Mouse (Mus musculus): ENCODE results near the gene Il11. TPM values are rescaled to one million over a fixed set of nuclear protein-coding genes. Genes with fewer than 3 reads are reported as not detected.

Gene Il11
- total and polyA plus RNA-seq, 2 experiments from 2014 or later = 1.3 to 2.0 TPM

DNA sequence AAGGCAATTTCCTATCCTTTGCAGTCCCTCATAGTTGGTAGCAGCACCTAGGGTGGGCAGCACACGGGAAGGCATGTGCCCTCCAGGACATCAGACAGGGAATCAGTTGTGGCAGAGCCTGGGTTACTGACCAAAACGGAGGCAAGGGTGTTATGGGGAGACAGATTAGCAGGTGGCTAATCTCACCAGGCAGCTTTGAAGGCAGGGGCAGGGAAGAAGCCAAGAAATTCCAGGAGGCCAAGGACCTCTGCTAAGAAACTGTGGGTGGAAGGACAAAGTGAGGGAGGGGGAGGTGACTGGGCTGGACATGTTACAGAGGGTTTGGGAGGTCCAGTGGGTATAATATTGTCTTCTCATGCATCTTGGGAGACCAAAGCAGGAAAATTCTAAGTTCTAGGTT is 39.3 kb downstream of the Il11 start:
- no peak overlapping the region for H3K4me2 ChIP-seq (ENCODE audit: low read depth, low read length)
- no peak overlapping the region for H3K27ac ChIP-seq
- ATAC-seq (no peak), DNase-seq (ENCODE audit: low spot score) (no peak)
- H3K4me1 ChIP-seq (ENCODE audit: insufficient read depth, low read length) = peaks cover 22% of the 10 kb centered on the region
- no peak overlapping the region for H3K4me3 ChIP-seq (ENCODE audit: low read length)
- no peak overlapping the region for H3K9ac ChIP-seq (replicated peaks; ENCODE audit: low read length)
- TF ChIP-seq CTCF (IDR thresholded peaks at IDR 0.05; ENCODE audit: low read depth) = no peak
- WGBS = 72% methylated on average over 2 of the region's 2 CpGs
- H3K27me3 ChIP-seq (ENCODE audit: insufficient read depth, low read length) = no peaks in the 10 kb centered on the region
- no peaks in the 10 kb centered on the region for H3K9me3 ChIP-seq (ENCODE audit: low read length)
- H3K36me3 ChIP-seq (ENCODE audit: insufficient read depth, low read length) = no peaks in the 10 kb centered on the region

DNA sequence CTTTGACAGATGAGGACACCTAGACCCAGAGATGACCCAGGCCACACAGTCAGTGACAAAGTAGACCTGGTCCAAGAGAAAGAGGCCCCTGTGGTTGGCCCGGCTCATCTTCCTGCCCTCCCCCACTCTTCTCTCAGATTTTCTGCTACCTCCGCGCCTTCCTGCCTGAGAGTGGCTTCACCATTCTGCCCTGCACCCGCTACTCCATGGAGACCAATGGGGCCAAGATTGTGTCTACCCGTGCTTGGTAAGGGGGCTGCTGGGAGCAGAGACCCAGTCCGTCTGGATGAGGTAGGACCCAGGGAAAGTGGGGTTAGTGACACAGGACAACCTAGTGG is 40.2 kb downstream of the Il11 start:
- Histone ChIP-seq H3K9me3 (ENCODE audit: low read length) (no peaks in the 10 kb centered on the region), H3K27me3 (ENCODE audit: insufficient read depth, low read length) (no peaks in the 10 kb centered on the region), H3K4me2 (ENCODE audit: low read depth, low read length) (0 out of 2 replicates have a peak overlapping the region, but pooled peaks have one; percentile 3), H3K36me3 (ENCODE audit: insufficient read depth, low read length) (no peaks in the 10 kb centered on the region), H3K9ac (replicated peaks; ENCODE audit: low read length) (no peak overlapping the region), H3K4me3 (ENCODE audit: low read length) (no peak overlapping the region), H3K27ac (no peak overlapping the region), H3K4me1 (ENCODE audit: insufficient read depth, low read length) (peaks cover 22% of the 10 kb centered on the region)
- no peak for TF ChIP-seq CTCF (IDR thresholded peaks at IDR 0.05; ENCODE audit: low read depth)
- DNase-seq (ENCODE audit: low spot score) (no peak), ATAC-seq (no peak)
- 85% methylated on average over 6 of the region's 6 CpGs for WGBS

DNA sequence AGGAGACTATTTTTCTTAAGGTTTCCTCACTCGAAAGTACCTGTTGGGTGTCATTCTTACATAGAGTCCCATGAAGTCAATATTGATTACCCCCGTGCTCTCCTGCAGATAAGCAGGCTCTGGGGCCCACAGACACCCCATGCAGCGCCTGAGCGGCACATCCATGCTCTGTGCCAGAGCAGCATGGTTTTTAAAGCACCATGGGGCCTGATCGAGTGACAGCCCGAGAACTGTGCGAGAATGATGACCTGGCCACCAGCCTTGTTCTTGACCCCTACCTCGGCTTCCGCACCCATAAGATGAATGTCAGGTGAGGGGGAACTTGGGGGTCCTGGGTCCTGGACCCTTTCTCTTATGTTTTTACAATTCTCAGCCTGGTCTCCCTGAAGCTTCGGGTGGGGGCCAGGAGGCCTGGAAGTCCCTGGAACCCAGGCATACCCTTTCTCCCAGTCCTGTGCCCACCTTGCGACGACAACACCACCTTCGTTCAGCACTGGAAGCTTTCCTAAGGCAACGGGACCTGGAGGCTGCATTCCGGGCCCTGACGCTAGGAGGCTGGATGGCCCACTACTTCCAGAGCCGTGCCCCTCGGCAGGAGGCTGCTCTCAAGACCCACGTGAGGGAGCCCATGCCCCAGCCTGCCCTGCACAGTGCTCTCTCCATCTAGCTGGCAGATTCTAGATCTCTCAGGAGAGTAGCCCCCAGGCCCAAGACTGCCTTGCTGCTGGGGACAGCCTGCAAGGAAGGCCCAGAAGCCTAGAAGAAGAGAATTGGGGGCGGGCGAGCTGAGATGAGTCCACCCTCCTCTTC is 40.8 kb downstream of the Il11 start:
- no peak for TF ChIP-seq CTCF (IDR thresholded peaks at IDR 0.05; ENCODE audit: low read depth)
- Histone ChIP-seq H3K9me3 (ENCODE audit: low read length) (no peaks in the 10 kb centered on the region), H3K4me2 (ENCODE audit: low read depth, low read length) (peak overlapping the region; percentile 91), H3K27ac (peak overlapping the region; percentile 92; the same call in 1 of the 2 replicates), H3K9ac (replicated peaks; ENCODE audit: low read length) (no peak overlapping the region), H3K4me3 (ENCODE audit: low read length) (peak overlapping the region; percentile 74; the same call in 1 of the 2 replicates), H3K36me3 (ENCODE audit: insufficient read depth, low read length) (no peaks in the 10 kb centered on the region), H3K4me1 (ENCODE audit: insufficient read depth, low read length) (peaks cover 22% of the 10 kb centered on the region), H3K27me3 (ENCODE audit: insufficient read depth, low read length) (no peaks in the 10 kb centered on the region)
- no peak for ATAC-seq
- no peak for DNase-seq (ENCODE audit: low spot score)
- WGBS = 70% methylated on average over 21 of the region's 21 CpGs

- no peaks in the 10 kb centered on the region for H3K36me3 ChIP-seq (ENCODE audit: insufficient read depth, low read length)
- H3K27ac ChIP-seq = peak overlapping the region; percentile 92
- H3K9ac ChIP-seq (replicated peaks; ENCODE audit: low read length) = peak overlapping the region; percentile 91
- H3K4me3 ChIP-seq (ENCODE audit: low read length) = peak overlapping the region; percentile 74
- no peaks in the 10 kb centered on the region for H3K9me3 ChIP-seq (ENCODE audit: low read length)
- ATAC-seq = no peak
- DNase-seq (ENCODE audit: low spot score) = peak; percentile 51
- TF ChIP-seq CTCF (IDR thresholded peaks at IDR 0.05; ENCODE audit: low read depth) = no peak
- WGBS = under 1% methylated on average over 4 of the region's 4 CpGs
- H3K4me1 ChIP-seq (ENCODE audit: insufficient read depth, low read length) = peaks cover 22% of the 10 kb centered on the region
- H3K4me2 ChIP-seq (ENCODE audit: low read depth, low read length) = peak overlapping the region; percentile 91
- H3K27me3 ChIP-seq (ENCODE audit: insufficient read depth, low read length) = no peaks in the 10 kb centered on the region
These were observed 41.5 kb downstream of the Il11 start for GRCm38 (mm10) chr7:4741151-4741550.

DNA sequence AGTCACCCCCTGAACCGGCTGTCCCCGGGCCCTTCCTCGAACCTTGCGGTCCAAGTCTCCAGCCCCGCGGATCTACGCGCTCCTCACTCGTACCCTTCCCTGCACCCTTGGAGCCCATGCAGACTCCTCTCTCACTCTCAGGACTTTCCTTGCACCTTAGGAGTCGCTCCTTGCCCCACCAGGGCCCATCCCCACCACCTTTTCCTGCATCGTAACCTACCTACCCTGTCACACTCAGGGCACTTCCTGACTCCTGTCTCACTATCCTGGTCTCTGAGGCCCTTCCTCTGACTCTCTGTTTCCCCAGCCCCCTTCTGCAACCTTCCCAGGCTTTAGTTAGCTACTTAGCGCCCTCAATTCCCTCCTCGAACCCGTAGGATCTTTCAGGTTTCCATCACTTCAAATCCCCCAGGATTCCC is 42.3 kb downstream of the Il11 start:
- DNase-seq (ENCODE audit: low spot score) (no peak), ATAC-seq (no peak; the same call in 1 of the 2 replicates)
- Histone ChIP-seq H3K4me3 (ENCODE audit: low read length) (peak overlapping the region; percentile 74), H3K9ac (replicated peaks; ENCODE audit: low read length) (peak overlapping the region; percentile 91), H3K36me3 (ENCODE audit: insufficient read depth, low read length) (no peaks in the 10 kb centered on the region), H3K4me1 (ENCODE audit: insufficient read depth, low read length) (peaks cover 22% of the 10 kb centered on the region), H3K27ac (peak overlapping the region; percentile 92), H3K27me3 (ENCODE audit: insufficient read depth, low read length) (no peaks in the 10 kb centered on the region), H3K4me2 (ENCODE audit: low read depth, low read length) (peak overlapping the region; percentile 91), H3K9me3 (ENCODE audit: low read length) (no peaks in the 10 kb centered on the region)
- no peak for TF ChIP-seq CTCF (IDR thresholded peaks at IDR 0.05; ENCODE audit: low read depth)
- WGBS = 2% methylated on average over 10 of the region's 14 CpGs

- no peaks in the 10 kb centered on the region for H3K9me3 ChIP-seq (ENCODE audit: low read length)
- H3K4me2 ChIP-seq (ENCODE audit: low read depth, low read length) = peak within 1 kb of the TSS; percentile 91
- peak; percentile 98 for ATAC-seq
- H3K4me1 ChIP-seq (ENCODE audit: insufficient read depth, low read length) = peaks cover 22% of the 10 kb centered on the region
- peak within 1 kb of the TSS; percentile 74 for H3K4me3 ChIP-seq (ENCODE audit: low read length)
- H3K27ac ChIP-seq = peak within 1 kb of the TSS; percentile 92
- peak; percentile 48 for TF ChIP-seq CTCF (IDR thresholded peaks at IDR 0.05; ENCODE audit: low read depth)
- peak; percentile 99 for DNase-seq (ENCODE audit: low spot score)
- no peaks in the 10 kb centered on the region for H3K27me3 ChIP-seq (ENCODE audit: insufficient read depth, low read length)
- H3K9ac ChIP-seq (replicated peaks; ENCODE audit: low read length) = peak within 1 kb of the TSS; percentile 91
- under 1% methylated on average over 30 of the region's 44 CpGs for WGBS
- no peaks in the 10 kb centered on the region for H3K36me3 ChIP-seq (ENCODE audit: insufficient read depth, low read length)
These were observed 42.9 kb downstream of the Il11 start, which contains the start of gene Kmt5c for GRCm38 (mm10) chr7:4739544-4740275. TSS of gene Kmt5c (plus strand) at chr7:4740115.
